Mouse (Mus musculus) heart, postnatal 4 days (tissue): Measurements from ENCODE around the gene Eml2. TPM values are rescaled to one million over a fixed set of nuclear protein-coding genes. Genes with fewer than 3 reads are reported as not detected.
"Not testable (repeated sequence)": the region's sequence is repeated elsewhere in the genome, so short reads cannot be mapped to it uniquely, and the experiment has no call there.

ENCODE experiments used
- DNase-seq: peaks from one replicate; pipeline ENCODE4 v3.0.0; 2021
- total RNA-seq, 2 experiments: library from RNA; stranded (reverse); gene quantifications; 2 replicates each; pipeline ENCODE4 v1.2.3; 2021

Eml2 gene
- 10 to 100 TPM; 70.6 to 77.3 TPM for total RNA-seq

GRCm38 (mm10) chr7:19175708-19176515 is at the start of gene Eml2:
Gene Eml2 (plus strand): TSS chr7:19176421.
- no peak for DNase-seq

GRCm38 (mm10) chr7:19127744-19128143 is 48.5 kb upstream of the Eml2 start:
- DNase-seq = no peak

GRCm38 (mm10) chr7:19129396-19129795 is 46.8 kb upstream of the Eml2 start:
- DNase-seq = no peak

- no peak for DNase-seq
Measured at GRCm38 (mm10) chr7:19130657-19131056, 45.6 kb upstream of the Eml2 start.

GRCm38 (mm10) chr7:19131324-19131848 is 44.8 kb upstream of the Eml2 start:
- peak; percentile 98 for DNase-seq

- DNase-seq = no peak
Measured at GRCm38 (mm10) chr7:19136168-19136567, 40.1 kb upstream of the Eml2 start.

GRCm38 (mm10) chr7:19136673-19137334 is 39.4 kb upstream of the Eml2 start:
- no peak for DNase-seq

- DNase-seq = peak; percentile 75
Measured at GRCm38 (mm10) chr7:19137380-19137779, 38.8 kb upstream of the Eml2 start.

GRCm38 (mm10) chr7:19146793-19147192 is 29.4 kb upstream of the Eml2 start:
- no peak for DNase-seq

- no peak for DNase-seq
Measured at GRCm38 (mm10) chr7:19147497-19148045, 28.6 kb upstream of the Eml2 start.

- DNase-seq = no peak
Measured at GRCm38 (mm10) chr7:19148180-19148874, 27.9 kb upstream of the Eml2 start.

- DNase-seq = peak; percentile 98
Measured at GRCm38 (mm10) chr7:19148875-19149541, 27.2 kb upstream of the Eml2 start, which contains the start of gene Qpctl. Gene Qpctl (minus strand): TSS chr7:19149291.

- peak; percentile 98 for DNase-seq
Measured at GRCm38 (mm10) chr7:19149626-19150025, 26.6 kb upstream of the Eml2 start, which contains the start of gene Snrpd2. Gene Snrpd2 (plus strand): TSS chr7:19149722.

- DNase-seq = not testable (repeated sequence)
Measured at GRCm38 (mm10) chr7:19151121-19151520, 25.1 kb upstream of the Eml2 start.

- DNase-seq = no peak
Measured at GRCm38 (mm10) chr7:19154796-19155195, 21.4 kb upstream of the Eml2 start.

GRCm38 (mm10) chr7:19155825-19156475 is 20.3 kb upstream of the Eml2 start:
- peak; percentile 39 for DNase-seq

GRCm38 (mm10) chr7:19157160-19157800 is 18.9 kb upstream of the Eml2 start:
- peak; percentile 96 for DNase-seq

- DNase-seq = no peak
Measured at GRCm38 (mm10) chr7:19158601-19159000, 17.6 kb upstream of the Eml2 start.

- no peak for DNase-seq
Measured at GRCm38 (mm10) chr7:19159411-19159810, 16.8 kb upstream of the Eml2 start.

GRCm38 (mm10) chr7:19160115-19160514 is 16.1 kb upstream of the Eml2 start:
- DNase-seq = no peak

- DNase-seq = no peak
Measured at GRCm38 (mm10) chr7:19162928-19163327, 13.3 kb upstream of the Eml2 start.
